Mouse (Mus musculus): ENCODE measurements around the gene Rcbtb2. TPM values are rescaled to one million over a fixed set of nuclear protein-coding genes. Genes with fewer than 3 reads are reported as not detected.
"Not testable (repeated sequence)": the region's sequence is repeated elsewhere in the genome, so short reads cannot be mapped to it uniquely, and the experiment has no call there.

Rcbtb2 gene
- polyA plus RNA-seq, 1 experiment from 2014 or later: 71.4 TPM

- H3K27ac ChIP-seq (ENCODE audit: low read depth, low read length): no peak overlapping the region
- H3K4me1 ChIP-seq (ENCODE audit: control insufficient read depth, insufficient read depth, low read length): no peaks in the 10 kb centered on the region
- no peak overlapping the region; the same call in 1 of the 2 replicates for H3K9ac ChIP-seq (ENCODE audit: low read depth, low read length)
- H3K27me3 ChIP-seq (ENCODE audit: control insufficient read depth, insufficient read depth, low read length): peaks cover 12% of the 10 kb centered on the region; the same call in 1 of the 2 replicates
- no peaks in the 10 kb centered on the region for H3K9me3 ChIP-seq (replicated peaks; ENCODE audit: control insufficient read depth, low read length)
- 37% methylated on average over 10 of the region's 10 CpGs for WGBS (ENCODE audit: insufficient replicate concordance)
- no peak overlapping the region for H3K4me3 ChIP-seq (ENCODE audit: low read depth, low read length)
- no peaks in the 10 kb centered on the region for H3K36me3 ChIP-seq (ENCODE audit: control insufficient read depth, insufficient read depth, low read length)
- H3K4me2 ChIP-seq: no peak overlapping the region
- ATAC-seq (replicated peaks; ENCODE audit: insufficient number of reproducible peaks, low FRiP score, low TSS enrichment): no peak
Measured at GRCm38 (mm10) chr14:73098677-73099387, 24.0 kb upstream of the Rcbtb2 start.

DNA sequence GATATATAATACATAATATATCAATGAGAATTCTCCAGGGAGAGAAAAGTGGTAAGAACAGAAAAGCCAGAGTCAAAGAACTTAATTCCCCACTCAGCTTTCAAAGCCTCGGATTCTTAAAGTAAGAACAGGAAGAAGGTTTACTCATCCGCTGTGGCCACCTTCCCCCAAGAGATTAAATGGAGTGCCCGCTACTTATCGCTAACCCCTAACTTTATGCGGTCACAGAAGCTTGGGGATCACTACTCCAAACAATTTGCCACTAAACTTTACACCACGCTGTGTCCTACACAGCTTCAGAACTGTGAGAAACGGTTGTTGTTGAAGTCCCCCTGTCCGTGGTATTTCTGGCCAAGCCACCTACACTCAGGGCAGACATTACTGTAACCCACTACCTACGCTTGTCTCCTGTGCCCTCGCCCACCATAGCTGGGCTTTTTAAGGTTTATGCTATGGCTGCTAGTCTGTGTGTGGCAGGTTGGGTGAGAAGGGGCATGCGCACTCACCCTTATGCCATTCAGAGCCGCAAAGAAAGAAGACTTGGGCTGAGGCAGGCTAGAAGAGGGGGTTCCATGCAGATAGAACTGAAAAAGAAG, 20.5 kb upstream of the Rcbtb2 start:
- no peak overlapping the region for H3K27ac ChIP-seq (ENCODE audit: low read depth, low read length)
- H3K9me3 ChIP-seq (replicated peaks; ENCODE audit: control insufficient read depth, low read length): no peaks in the 10 kb centered on the region
- WGBS (ENCODE audit: insufficient replicate concordance): 44% methylated on average over 12 of the region's 12 CpGs
- H3K27me3 ChIP-seq (ENCODE audit: control insufficient read depth, insufficient read depth, low read length): peaks cover 12% of the 10 kb centered on the region; the same call in 1 of the 2 replicates
- H3K36me3 ChIP-seq (ENCODE audit: control insufficient read depth, insufficient read depth, low read length): no peaks in the 10 kb centered on the region
- H3K4me3 ChIP-seq (ENCODE audit: low read depth, low read length): no peak overlapping the region
- no peak overlapping the region for H3K4me2 ChIP-seq
- H3K9ac ChIP-seq (ENCODE audit: low read depth, low read length): no peak overlapping the region
- H3K4me1 ChIP-seq (ENCODE audit: control insufficient read depth, insufficient read depth, low read length): no peaks in the 10 kb centered on the region
- ATAC-seq (replicated peaks; ENCODE audit: insufficient number of reproducible peaks, low FRiP score, low TSS enrichment): no peak

DNA sequence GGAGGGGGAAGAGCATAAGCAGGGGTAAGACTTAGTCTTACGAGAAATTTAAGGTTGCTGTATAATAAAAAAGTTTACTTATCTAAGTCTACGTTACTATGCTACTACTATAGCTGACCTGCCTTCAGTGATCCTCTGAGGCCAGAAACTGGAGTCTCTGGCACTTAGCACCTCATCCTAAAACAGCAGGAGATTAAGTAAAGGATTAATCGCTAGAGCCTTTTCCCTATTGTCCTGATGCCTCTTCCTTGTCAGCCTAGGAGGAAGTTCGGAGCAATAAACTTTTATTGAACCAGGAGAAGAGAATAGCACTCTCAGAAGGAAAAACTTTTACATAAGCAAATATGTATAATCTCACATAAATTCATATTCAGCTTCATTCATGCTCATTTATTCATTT, 19.9 kb upstream of the Rcbtb2 start:
- not testable (repeated sequence) for H3K9ac ChIP-seq (ENCODE audit: low read depth, low read length); H3K9me3 ChIP-seq (replicated peaks; ENCODE audit: control insufficient read depth, low read length); ATAC-seq (replicated peaks; ENCODE audit: insufficient number of reproducible peaks, low FRiP score, low TSS enrichment); H3K27ac ChIP-seq (ENCODE audit: low read depth, low read length); H3K4me1 ChIP-seq (ENCODE audit: control insufficient read depth, insufficient read depth, low read length); H3K4me3 ChIP-seq (ENCODE audit: low read depth, low read length); H3K4me2 ChIP-seq; H3K36me3 ChIP-seq (ENCODE audit: control insufficient read depth, insufficient read depth, low read length)
- H3K27me3 ChIP-seq (ENCODE audit: control insufficient read depth, insufficient read depth, low read length): peaks cover 12% of the 10 kb centered on the region; the same call in 1 of the 2 replicates
- WGBS (ENCODE audit: insufficient replicate concordance): 25% methylated on average over 4 of the region's 4 CpGs

DNA sequence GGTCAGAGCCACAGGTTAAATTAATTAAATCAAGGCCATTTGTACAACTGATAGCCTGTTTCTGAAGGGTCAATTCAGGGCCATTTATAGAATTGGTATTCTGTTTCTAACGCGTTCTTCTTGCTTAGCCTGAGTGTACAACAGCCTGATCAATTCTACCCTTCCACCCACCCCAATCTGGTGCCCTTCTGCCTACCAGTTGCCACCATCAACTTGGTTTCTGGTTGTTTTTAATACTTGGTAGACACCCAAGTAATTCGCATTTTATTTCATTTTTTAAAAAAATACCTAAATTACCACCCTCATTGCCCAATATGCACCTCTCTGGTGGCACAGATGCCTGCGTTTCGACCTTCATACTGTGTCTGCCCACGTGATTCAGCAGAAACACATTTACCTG, 17.9 kb upstream of the Rcbtb2 start:
- Histone ChIP-seq H3K9me3 (replicated peaks; ENCODE audit: control insufficient read depth, low read length) (no peaks in the 10 kb centered on the region), H3K9ac (ENCODE audit: low read depth, low read length) (no peak overlapping the region), H3K27ac (ENCODE audit: low read depth, low read length) (no peak overlapping the region), H3K4me1 (ENCODE audit: control insufficient read depth, insufficient read depth, low read length) (no peaks in the 10 kb centered on the region), H3K27me3 (ENCODE audit: control insufficient read depth, insufficient read depth, low read length) (peaks cover 12% of the 10 kb centered on the region; the same call in 1 of the 2 replicates), H3K4me3 (ENCODE audit: low read depth, low read length) (no peak overlapping the region), H3K36me3 (ENCODE audit: control insufficient read depth, insufficient read depth, low read length) (no peaks in the 10 kb centered on the region), H3K4me2 (no peak overlapping the region)
- 70% methylated on average over 6 of the region's 6 CpGs for WGBS (ENCODE audit: insufficient replicate concordance)
- ATAC-seq (replicated peaks; ENCODE audit: insufficient number of reproducible peaks, low FRiP score, low TSS enrichment): no peak

DNA sequence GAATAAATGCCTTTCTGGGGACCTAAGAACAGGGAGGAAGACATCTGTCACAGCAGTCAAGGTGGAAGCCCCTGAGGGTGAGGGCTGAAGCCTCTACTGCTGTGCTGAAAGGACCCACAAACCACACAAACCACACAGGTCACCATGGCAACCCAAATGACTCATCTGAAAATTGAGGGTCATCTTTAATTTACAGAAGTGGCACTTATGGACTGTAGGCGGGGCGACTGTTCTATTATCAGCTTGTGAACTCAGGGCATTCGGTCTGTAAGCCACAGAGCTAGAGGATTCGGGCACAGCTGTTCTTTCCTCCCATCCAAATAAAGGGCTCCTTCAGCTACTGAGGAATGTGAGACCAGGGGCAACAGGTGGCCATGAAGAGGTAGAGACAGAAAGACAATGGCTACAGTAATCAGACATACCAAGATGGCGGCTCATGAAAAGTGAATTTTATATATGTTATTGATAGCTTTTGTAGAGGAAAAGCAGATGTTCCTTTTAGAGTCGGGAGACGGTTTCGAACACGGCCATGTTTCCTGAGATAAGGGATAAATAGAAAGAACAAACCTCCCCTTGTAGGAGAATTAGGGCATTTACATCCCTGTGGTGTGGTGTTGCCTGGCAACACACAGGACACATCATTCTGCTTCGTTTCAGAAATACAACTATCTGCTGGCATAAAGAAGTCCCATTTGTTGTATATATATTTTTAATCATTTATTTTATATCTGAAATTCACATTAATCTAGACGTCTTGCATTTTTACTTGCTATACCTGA, 17.2 kb upstream of the Rcbtb2 start:
- H3K4me2 ChIP-seq: no peak overlapping the region
- 59% methylated on average over 11 of the region's 11 CpGs for WGBS (ENCODE audit: insufficient replicate concordance)
- H3K9ac ChIP-seq (ENCODE audit: low read depth, low read length): no peak overlapping the region
- no peaks in the 10 kb centered on the region for H3K36me3 ChIP-seq (ENCODE audit: control insufficient read depth, insufficient read depth, low read length)
- H3K4me3 ChIP-seq (ENCODE audit: low read depth, low read length): no peak overlapping the region
- H3K9me3 ChIP-seq (replicated peaks; ENCODE audit: control insufficient read depth, low read length): no peaks in the 10 kb centered on the region
- no peak overlapping the region for H3K27ac ChIP-seq (ENCODE audit: low read depth, low read length)
- ATAC-seq (replicated peaks; ENCODE audit: insufficient number of reproducible peaks, low FRiP score, low TSS enrichment): no peak
- no peaks in the 10 kb centered on the region for H3K4me1 ChIP-seq (ENCODE audit: control insufficient read depth, insufficient read depth, low read length)
- peaks cover 9% of the 10 kb centered on the region; the same call in 1 of the 2 replicates for H3K27me3 ChIP-seq (ENCODE audit: control insufficient read depth, insufficient read depth, low read length)

DNA sequence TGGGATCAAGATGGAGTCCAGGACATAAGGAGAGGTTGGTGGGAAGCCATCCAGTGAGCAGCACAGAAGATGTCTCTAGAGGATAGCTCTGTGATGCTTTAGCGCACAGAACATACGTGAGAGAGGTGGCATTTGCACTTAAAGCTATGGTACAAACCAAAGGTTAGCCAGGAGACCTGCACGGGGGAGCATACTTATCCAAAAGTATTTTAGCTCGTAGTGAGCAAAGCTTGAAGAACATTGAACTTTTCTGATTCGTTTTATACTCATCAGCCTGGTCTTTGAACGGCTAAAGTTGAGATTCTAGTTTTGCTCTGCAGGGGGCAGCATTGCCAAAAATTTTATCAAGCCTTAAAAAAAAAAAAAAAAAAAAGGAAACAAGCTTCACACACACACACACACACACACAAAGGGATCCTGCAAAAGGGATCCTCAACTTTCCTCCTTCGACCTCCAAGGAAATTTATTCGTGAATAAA, 16.6 kb upstream of the Rcbtb2 start:
- 27% methylated on average over 8 of the region's 8 CpGs for WGBS (ENCODE audit: insufficient replicate concordance)
- no peak overlapping the region for H3K4me2 ChIP-seq

GRCm38 (mm10) chr14:73106957-73107356, 15.9 kb upstream of the Rcbtb2 start:
- ATAC-seq (replicated peaks; ENCODE audit: insufficient number of reproducible peaks, low FRiP score, low TSS enrichment): no peak; the same call in 1 of the 2 replicates
- WGBS (ENCODE audit: insufficient replicate concordance): 58% methylated on average over 4 of the region's 4 CpGs

More for the DNA sequence above, 16.6 kb upstream of the Rcbtb2 start:
- no peak for ATAC-seq (replicated peaks; ENCODE audit: insufficient number of reproducible peaks, low FRiP score, low TSS enrichment)
- H3K9me3 ChIP-seq (replicated peaks; ENCODE audit: control insufficient read depth, low read length): no peaks in the 10 kb centered on the region
- H3K27me3 ChIP-seq (ENCODE audit: control insufficient read depth, insufficient read depth, low read length): peaks cover 4% of the 10 kb centered on the region; the same call in 1 of the 2 replicates
- no peak overlapping the region for H3K27ac ChIP-seq (ENCODE audit: low read depth, low read length)
- no peaks in the 10 kb centered on the region for H3K36me3 ChIP-seq (ENCODE audit: control insufficient read depth, insufficient read depth, low read length)
- H3K9ac ChIP-seq (ENCODE audit: low read depth, low read length): no peak overlapping the region
- H3K4me3 ChIP-seq (ENCODE audit: low read depth, low read length): no peak overlapping the region
- H3K4me1 ChIP-seq (ENCODE audit: control insufficient read depth, insufficient read depth, low read length): no peaks in the 10 kb centered on the region

GRCm38 (mm10) chr14:73107371-73107770, 15.5 kb upstream of the Rcbtb2 start:
- no peak for ATAC-seq (replicated peaks; ENCODE audit: insufficient number of reproducible peaks, low FRiP score, low TSS enrichment)
- 40% methylated on average over 7 of the region's 7 CpGs for WGBS (ENCODE audit: insufficient replicate concordance)
- Histone ChIP-seq H3K4me3 (ENCODE audit: low read depth, low read length) (no peak overlapping the region), H3K9me3 (replicated peaks; ENCODE audit: control insufficient read depth, low read length) (no peaks in the 10 kb centered on the region), H3K4me2 (no peak overlapping the region), H3K36me3 (ENCODE audit: control insufficient read depth, insufficient read depth, low read length) (no peaks in the 10 kb centered on the region), H3K27me3 (ENCODE audit: control insufficient read depth, insufficient read depth, low read length) (0 out of 2 replicates have a peak, but pooled peaks cover 2% of the 10 kb centered on the region), H3K27ac (ENCODE audit: low read depth, low read length) (no peak overlapping the region), H3K9ac (ENCODE audit: low read depth, low read length) (no peak overlapping the region), H3K4me1 (ENCODE audit: control insufficient read depth, insufficient read depth, low read length) (no peaks in the 10 kb centered on the region)

More at GRCm38 (mm10) chr14:73106957-73107356, 15.9 kb upstream of the Rcbtb2 start:
- H3K27ac ChIP-seq (ENCODE audit: low read depth, low read length): no peak overlapping the region
- H3K4me2 ChIP-seq: no peak overlapping the region
- no peaks in the 10 kb centered on the region for H3K9me3 ChIP-seq (replicated peaks; ENCODE audit: control insufficient read depth, low read length)
- no peaks in the 10 kb centered on the region for H3K4me1 ChIP-seq (ENCODE audit: control insufficient read depth, insufficient read depth, low read length)
- no peak overlapping the region for H3K9ac ChIP-seq (ENCODE audit: low read depth, low read length)
- no peaks in the 10 kb centered on the region for H3K36me3 ChIP-seq (ENCODE audit: control insufficient read depth, insufficient read depth, low read length)
- H3K27me3 ChIP-seq (ENCODE audit: control insufficient read depth, insufficient read depth, low read length): 0 out of 2 replicates have a peak, but pooled peaks cover 3% of the 10 kb centered on the region
- no peak overlapping the region for H3K4me3 ChIP-seq (ENCODE audit: low read depth, low read length)
